Mouse (Mus musculus) cerebellum, postnatal 10 days (tissue): ENCODE measurements around the gene Spaca3.

Experiments used
- DNase-seq, 2 experiments: peaks; one replicate each; pipeline ENCODE4 v3.0.0; 2021; ENCODE audit warnings: mixed read lengths in 2 of 2

The Spaca3 gene

GRCm38 (mm10) chr11:80858065-80858464 is at the start of gene Spaca3:
Spaca3 (plus strand) TSS chr11:80858365.
- DNase-seq, result no peak

GRCm38 (mm10) chr11:80808551-80809070 is 49.6 kb upstream of the Spaca3 start:
- no peak for DNase-seq

DNA sequence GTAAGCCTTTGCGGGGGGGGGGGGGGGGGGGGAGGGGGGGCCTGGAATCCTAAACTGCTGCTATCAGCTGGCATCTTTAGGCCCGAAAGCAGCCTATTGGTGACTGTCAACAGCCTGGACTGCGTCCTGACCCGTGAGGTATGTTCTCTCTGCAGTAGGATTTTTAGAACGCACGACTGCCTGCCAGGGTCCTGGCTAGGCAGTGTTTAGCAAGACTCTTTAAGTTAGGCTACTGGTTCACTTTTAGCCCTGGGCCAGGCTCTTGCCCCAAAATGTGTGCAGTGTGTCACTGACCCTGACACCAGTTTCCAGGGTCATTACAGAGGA is 48.5 kb upstream of the Spaca3 start:
- DNase-seq, result no peak

DNA sequence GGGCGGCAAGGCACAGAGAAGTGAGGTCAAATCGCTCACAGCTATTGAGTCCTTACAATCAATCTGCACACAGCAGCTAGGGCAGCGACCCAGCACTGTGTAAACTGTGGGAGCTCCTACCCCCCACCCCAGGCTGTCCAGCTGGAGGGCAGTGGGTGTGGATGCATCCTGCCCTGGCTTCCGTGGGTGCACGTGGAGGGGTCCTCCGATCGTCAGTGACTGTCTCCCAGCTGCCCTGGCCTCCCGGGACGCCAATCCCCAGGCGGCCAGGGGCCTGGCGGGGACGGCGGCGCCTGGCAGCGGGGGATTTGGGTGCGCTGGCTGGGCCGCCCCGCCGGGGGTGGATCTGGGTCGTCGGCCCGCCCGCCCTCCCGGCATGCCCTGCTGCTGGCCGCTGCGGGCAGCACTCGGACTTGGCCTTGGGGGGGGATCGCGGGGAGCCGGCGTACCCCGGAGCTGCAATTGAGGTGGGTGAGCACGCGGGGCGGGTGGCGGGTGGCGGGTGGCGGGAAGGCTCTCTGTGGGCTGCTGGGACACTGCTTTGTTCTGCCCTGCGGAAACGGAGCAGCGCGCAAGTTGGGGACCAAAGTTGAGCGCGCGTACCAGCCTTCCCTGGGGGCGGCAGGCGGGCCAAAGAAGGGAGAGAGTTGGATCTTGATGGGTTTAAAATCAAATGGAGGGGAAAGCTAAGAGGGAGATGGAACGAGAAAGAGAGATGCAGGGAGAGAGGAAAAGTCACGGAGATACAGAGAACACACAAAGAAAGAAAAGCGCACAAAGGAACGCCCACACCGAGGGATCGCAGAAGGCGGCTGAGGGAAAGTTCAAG is 48.0 kb upstream of the Spaca3 start, which contains the start of gene Tmem98:
Gene Tmem98 (plus strand): TSS at position 183 of the 829 bp plus-strand sequence.
- peak; percentile 24 to 42 for DNase-seq

- DNase-seq, result no peak
Observed at GRCm38 (mm10) chr11:80811156-80811555, 47.0 kb upstream of the Spaca3 start.

GRCm38 (mm10) chr11:80815354-80815753 is 42.8 kb upstream of the Spaca3 start:
- peak in 1 of 2 experiments; percentile 27 for DNase-seq

DNA sequence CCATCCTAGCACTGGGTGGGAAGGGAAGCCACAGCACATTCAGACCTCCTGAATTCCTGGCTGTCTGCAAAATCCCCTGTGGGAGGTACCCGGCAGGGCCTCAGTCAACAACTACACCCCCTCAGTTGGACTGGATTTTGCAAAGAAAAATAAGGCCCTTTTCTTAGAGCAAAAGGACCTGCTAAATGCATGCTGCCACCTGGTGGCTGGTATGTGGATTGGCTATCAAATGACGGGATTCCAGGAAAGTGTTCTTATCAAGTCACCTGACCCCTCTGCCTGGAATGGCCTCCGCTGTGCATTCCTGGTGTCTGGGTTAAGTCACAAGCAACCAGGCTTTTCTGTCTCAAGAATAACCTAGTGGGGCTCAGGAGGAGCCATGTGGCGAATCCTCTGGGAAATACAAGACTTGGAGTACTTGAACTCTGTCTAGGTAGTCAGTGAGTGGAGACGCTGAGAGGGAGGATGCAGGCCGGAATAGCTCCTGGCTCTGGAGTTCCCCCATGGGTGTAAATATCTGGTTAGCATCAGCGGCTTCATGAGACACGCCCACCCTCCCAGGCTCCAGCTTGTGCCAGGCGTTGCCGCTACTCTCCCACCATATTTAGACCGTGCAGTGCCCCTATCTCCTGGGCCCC is 40.0 kb upstream of the Spaca3 start:
- peak; percentile 77 to 83 for DNase-seq

GRCm38 (mm10) chr11:80820085-80820484 is 38.1 kb upstream of the Spaca3 start:
- DNase-seq, result no peak

GRCm38 (mm10) chr11:80821296-80821695 is 36.9 kb upstream of the Spaca3 start:
- peak; percentile 57 to 65 for DNase-seq

GRCm38 (mm10) chr11:80821794-80822193 is 36.4 kb upstream of the Spaca3 start:
- DNase-seq, result no peak

GRCm38 (mm10) chr11:80835395-80835794 is 22.8 kb upstream of the Spaca3 start:
- DNase-seq, result no peak

DNA sequence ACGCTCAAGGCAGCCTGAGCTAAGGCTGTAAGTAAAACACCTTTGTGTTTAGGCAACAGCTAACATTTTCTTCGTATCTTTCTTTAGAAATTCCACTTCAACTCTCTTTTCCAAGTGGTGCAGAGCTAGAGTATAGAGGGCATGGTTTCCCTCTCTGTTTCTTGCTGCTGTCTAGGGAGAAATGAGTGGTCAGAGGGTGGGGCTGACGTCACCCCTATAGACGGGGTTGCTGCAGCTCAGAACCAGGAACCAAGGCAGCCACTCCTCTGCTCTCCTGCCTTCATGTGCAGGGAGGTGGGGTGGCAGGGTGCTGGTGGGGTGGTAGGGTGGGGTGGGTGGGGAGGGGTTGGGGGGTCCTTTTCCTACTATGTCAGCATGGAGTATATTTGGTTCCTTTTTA is 22.3 kb upstream of the Spaca3 start:
- DNase-seq, result no peak

GRCm38 (mm10) chr11:80838724-80839123 is 19.4 kb upstream of the Spaca3 start:
- DNase-seq, result no peak

DNA sequence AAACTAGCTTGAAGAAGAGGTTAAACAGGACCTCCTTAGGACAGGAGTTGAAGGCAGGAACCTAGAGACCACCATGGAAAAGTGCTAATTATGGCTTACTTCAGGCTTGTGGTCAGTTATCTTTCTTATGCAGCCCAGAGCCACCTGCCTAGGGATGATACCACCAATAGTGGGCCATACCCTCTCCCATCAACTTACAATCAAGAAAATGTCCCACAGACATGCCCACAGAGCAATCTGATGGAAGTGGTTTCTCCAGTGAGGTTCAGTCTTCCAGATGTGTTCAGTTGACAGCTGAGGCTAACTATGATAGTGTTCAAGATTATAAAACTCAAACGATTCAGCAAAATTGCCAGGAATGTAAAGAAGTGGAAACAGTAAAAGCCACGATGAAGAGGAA is 14.7 kb upstream of the Spaca3 start:
- no peak for DNase-seq

DNA sequence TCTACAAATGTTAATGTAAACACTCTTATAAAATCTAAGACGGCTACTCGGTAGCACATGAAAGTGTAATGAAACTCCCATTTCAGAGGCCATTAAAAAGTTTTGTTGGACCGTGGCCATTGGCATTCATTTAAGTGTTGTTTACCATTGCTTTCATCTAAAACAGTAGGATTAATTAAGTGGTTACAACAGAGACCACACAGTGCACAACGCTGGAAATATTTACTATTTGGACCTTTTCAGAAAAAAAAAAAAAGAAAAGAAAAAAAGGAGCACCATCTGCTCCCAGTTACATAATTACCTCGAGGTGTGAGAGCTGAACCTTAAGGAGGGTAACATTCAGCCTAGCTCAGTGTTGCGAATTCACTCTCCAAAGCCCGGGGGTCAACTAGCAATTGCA is 12.7 kb upstream of the Spaca3 start:
- no peak for DNase-seq

DNA sequence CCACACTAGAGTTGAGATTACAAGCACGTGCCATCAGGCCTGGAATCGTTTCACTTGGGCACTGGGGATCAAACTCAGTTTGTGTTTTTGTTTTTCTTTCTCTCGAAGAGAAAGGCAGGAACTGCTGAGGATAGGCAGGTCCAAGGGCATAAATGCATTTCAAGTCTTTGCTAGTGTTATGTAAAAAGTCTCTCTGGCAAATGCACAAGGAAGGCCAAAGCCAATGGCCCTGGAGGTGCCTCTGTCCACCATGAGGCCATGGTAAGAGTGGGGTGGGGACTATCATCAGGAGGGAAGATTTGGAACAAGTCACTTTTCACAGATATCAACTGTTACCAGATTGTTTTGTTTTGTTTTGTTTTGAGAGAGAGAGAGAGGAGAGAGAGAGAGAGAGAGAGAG is 12.1 kb upstream of the Spaca3 start:
- DNase-seq, result no peak

DNA sequence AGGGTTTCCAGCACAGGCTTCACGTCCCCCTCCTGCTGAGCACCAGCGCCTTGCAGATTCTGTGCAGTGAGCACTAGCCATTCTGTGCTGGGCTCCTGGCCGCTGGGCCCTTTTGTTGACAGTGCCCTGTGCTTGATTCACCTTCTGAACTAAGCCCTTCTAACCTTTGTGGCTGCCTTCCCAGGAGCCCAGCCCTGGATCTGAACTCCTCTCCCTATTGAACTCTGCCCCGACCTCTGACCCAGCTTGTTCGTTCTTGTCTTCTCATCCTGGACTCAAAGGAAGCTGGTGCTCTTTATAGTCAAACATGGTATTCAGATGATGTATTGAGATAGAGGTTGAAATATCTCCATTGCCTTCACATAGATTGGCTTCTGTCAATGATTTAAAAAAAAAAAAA is 10.0 kb upstream of the Spaca3 start:
- DNase-seq, result no peak

DNA sequence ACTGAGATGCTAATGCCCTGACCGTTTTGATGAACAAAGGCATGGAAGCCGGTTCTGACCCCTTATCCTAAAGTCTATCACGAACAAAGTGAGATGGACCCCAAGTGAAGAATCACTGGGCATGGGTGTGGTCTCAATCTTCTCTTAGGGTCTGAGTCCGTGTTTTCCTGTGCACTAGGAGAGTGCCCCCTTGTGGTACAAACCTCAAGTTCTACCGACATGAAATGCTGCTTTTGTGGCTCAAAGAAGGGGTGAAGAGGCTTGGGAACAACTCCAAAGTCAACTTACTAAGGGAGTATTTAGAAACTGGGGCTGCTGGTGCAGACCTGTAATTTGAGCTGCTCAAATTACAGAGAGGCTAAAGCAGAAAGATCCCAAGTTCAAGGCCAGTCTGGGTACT is 6.3 kb upstream of the Spaca3 start:
- no peak for DNase-seq

DNA sequence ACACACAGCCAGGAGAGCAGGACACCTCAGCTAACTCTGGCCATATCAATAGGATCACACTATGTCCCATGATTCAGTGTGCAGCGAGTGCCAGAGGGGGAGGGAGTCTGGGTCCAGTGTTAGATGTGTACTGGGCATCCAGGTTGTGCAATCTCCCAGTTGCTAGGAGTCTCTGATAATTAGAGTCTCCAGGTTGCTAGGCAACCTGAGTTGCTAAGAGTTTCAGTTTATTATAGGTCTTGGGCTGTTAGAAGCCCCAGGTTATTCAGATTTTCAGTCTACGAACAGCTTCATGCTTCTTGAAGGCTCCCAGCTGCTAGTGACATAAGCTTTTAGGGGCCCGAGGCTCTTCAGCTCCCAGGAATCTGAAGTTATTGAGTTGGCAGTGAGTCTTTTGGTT is 5.2 kb upstream of the Spaca3 start:
- DNase-seq, result no peak

- no peak for DNase-seq
Observed at GRCm38 (mm10) chr11:80854430-80854829, 3.7 kb upstream of the Spaca3 start.

GRCm38 (mm10) chr11:80854908-80855307 is 3.3 kb upstream of the Spaca3 start:
- DNase-seq, result no peak

- no peak for DNase-seq
Observed at GRCm38 (mm10) chr11:80856827-80857226, 1.3 kb upstream of the Spaca3 start.

DNA sequence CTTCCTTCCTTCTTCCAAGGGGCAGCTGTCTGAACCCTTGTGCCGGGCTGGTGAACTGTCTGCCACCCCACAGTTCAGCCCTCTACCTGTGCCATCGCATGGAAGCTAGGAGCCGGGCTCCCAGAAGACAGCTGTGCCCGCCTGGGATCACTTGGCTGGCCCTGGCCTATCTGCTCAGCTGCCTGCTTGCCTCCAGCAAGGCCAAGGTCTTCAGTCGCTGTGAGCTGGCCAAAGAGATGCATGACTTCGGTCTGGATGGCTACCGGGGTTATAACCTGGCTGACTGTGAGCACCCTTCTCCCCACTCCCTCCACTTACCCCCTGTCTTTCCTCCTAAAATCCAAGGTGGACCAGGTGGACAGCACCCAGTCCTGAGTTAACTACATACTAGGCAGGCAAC is 4.8 kb downstream of the Spaca3 start:
- no peak for DNase-seq

GRCm38 (mm10) chr11:80868039-80868438 is 9.9 kb downstream of the Spaca3 start:
- peak; percentile 37 to 60 for DNase-seq
